ENCODE assay signal across 27 mouse cellular contexts in genomic region chr13:96702567-96703278, GRCm38 (mm10). TPM values are rescaled to one million over a fixed set of nuclear protein-coding genes. Genes with fewer than 3 reads are reported as not detected.
DNase-seq lines count a peak whose midpoint lies in the region; ATAC-seq and TF ChIP-seq lines count a peak whose summit lies in the region.
"Had no signal": no experiment of that assay in that cellular context is flagged by ENCODE, and none has a peak within 500 bp of the region (broad histone marks: within the 10 kb centered on the region; RNA-seq: fewer than 3 reads in every experiment).

No protein-coding gene starts in this region.

- TF ChIP-seq CTCF in lung, adult 2 months (IDR thresholded peaks at IDR 0.05; ENCODE audit: insufficient read depth, low read length), result no peak
- no peak for TF ChIP-seq CTCF in lung, postnatal 0 days (IDR thresholded peaks at IDR 0.05)
- no peak for TF ChIP-seq CTCF in forebrain, postnatal 0 days (IDR thresholded peaks at IDR 0.05; ENCODE audit: low read depth)

- H3K27me3 ChIP-seq in lung, postnatal 0 days (replicated peaks; ENCODE audit: insufficient read depth, low read length), result no peaks in the 10 kb centered on the region
- no peaks in the 10 kb centered on the region for H3K27me3 ChIP-seq in forebrain, postnatal 0 days (ENCODE audit: insufficient read depth, low read length)
- H3K27me3 ChIP-seq: CH12.LX; embryonic facial prominence, embryonic 15.5 days; forebrain, embryonic 15.5 days; heart, embryonic 15.5 days; hindbrain, embryonic 13.5 days had no signal

- peak; percentile 86 for ATAC-seq in lung, postnatal 0 days
- ATAC-seq in forebrain, postnatal 0 days, result no peak
- ATAC-seq: forebrain, embryonic 15.5 days; hindbrain, postnatal 0 days had no signal

- TF ChIP-seq POLR2A in lung, adult 2 months (IDR thresholded peaks at IDR 0.05; ENCODE audit: borderline replicate concordance, extremely low read depth, low read depth, low read length), result no peak

- peak; percentile 8 for DNase-seq in lung, adult 2 months
- no peak for DNase-seq in lung, postnatal 14 days
- DNase-seq in R1 (ENCODE audit: low read depth, low spot score), result peak; percentile 28
- peak; percentile 55 for DNase-seq in lung, postnatal 0 days (ENCODE audit: low spot score)
- peak; percentile 15 for DNase-seq in yolk sac, embryonic 10.5 days (ENCODE audit: low spot score)
- DNase-seq in spleen, adult 18-20 months, result no peak
- no peak for DNase-seq in forebrain, postnatal 0 days
- DNase-seq: adrenal gland, postnatal 14 days; cerebellum, adult 11-12 months; cerebellum, adult 9-11 months; cerebellum, postnatal 36 days; gastrocnemius, postnatal 14 days; heart, adult 2 months; heart, postnatal 14 days had no signal

- TF ChIP-seq EP300 in lung, postnatal 0 days (IDR thresholded peaks at IDR 0.05), result no peak

- H3K4me2 ChIP-seq in lung, postnatal 0 days (replicated peaks; ENCODE audit: low read depth, low read length), result no peak overlapping the region
- H3K4me2 ChIP-seq in forebrain, postnatal 0 days (ENCODE audit: low read depth), result no peak overlapping the region
- H3K4me2 ChIP-seq: embryonic facial prominence, embryonic 15.5 days; forebrain, embryonic 15.5 days; heart, embryonic 11.5 days; heart, embryonic 15.5 days; hindbrain, embryonic 13.5 days had no signal

- no peaks in the 10 kb centered on the region for H3K9me3 ChIP-seq in lung, postnatal 0 days (ENCODE audit: low read length)
- H3K9me3 ChIP-seq in forebrain, postnatal 0 days (ENCODE audit: low read length), result no peaks in the 10 kb centered on the region
- H3K9me3 ChIP-seq: embryonic facial prominence, embryonic 15.5 days; forebrain, embryonic 10.5 days; forebrain, embryonic 15.5 days; heart, embryonic 15.5 days; hindbrain, embryonic 13.5 days had no signal

- WGBS in lung, adult 2 months, result 57% methylated on average over 9 of the region's 9 CpGs
- 47% methylated on average over 9 of the region's 9 CpGs for WGBS in lung, postnatal 0 days
- WGBS in forebrain, postnatal 0 days, result 79% methylated on average over 9 of the region's 9 CpGs

- H3K4me1 ChIP-seq in lung, adult 2 months (ENCODE audit: control insufficient read depth, insufficient read depth, low read length), result peaks cover 5% of the 10 kb centered on the region; the same call in 1 of the 2 replicates
- H3K4me1 ChIP-seq in lung, postnatal 0 days (ENCODE audit: insufficient read depth, low read depth, low read length), result no peaks in the 10 kb centered on the region
- H3K4me1 ChIP-seq in forebrain, postnatal 0 days (ENCODE audit: insufficient read depth), result no peaks in the 10 kb centered on the region
- H3K4me1 ChIP-seq: embryonic facial prominence, embryonic 15.5 days; forebrain, embryonic 10.5 days; forebrain, embryonic 15.5 days; heart, embryonic 15.5 days; hindbrain, embryonic 13.5 days had no signal

- no peaks in the 10 kb centered on the region for H3K36me3 ChIP-seq in lung, postnatal 0 days (ENCODE audit: insufficient read depth, low read length)
- no peaks in the 10 kb centered on the region for H3K36me3 ChIP-seq in forebrain, postnatal 0 days (ENCODE audit: insufficient read depth)
- H3K36me3 ChIP-seq: embryonic facial prominence, embryonic 15.5 days; forebrain, embryonic 10.5 days; forebrain, embryonic 15.5 days; heart, embryonic 15.5 days; hindbrain, embryonic 13.5 days had no signal

- H3K27ac ChIP-seq in lung, postnatal 0 days (ENCODE audit: low read length), result no peak overlapping the region
- no peak overlapping the region for H3K27ac ChIP-seq in forebrain, postnatal 0 days (ENCODE audit: low read depth, low read length)
- H3K27ac ChIP-seq: embryonic facial prominence, embryonic 15.5 days; forebrain, embryonic 10.5 days; forebrain, embryonic 15.5 days; heart, adult 2 months; heart, embryonic 15.5 days; hindbrain, embryonic 13.5 days; hindbrain, postnatal 0 days had no signal

- H3K9ac ChIP-seq in lung, postnatal 0 days (replicated peaks; ENCODE audit: low read depth), result no peak overlapping the region
- H3K9ac ChIP-seq in forebrain, postnatal 0 days, result no peak overlapping the region
- H3K9ac ChIP-seq: embryonic facial prominence, embryonic 15.5 days; forebrain, embryonic 15.5 days; heart, embryonic 15.5 days; hindbrain, embryonic 13.5 days had no signal

- peak overlapping the region; percentile 29 for H3K4me3 ChIP-seq in lung, adult 2 months (replicated peaks; ENCODE audit: extremely low read depth, low read depth, low read length)
- no peak overlapping the region for H3K4me3 ChIP-seq in lung, postnatal 0 days (ENCODE audit: low read depth, low read length)
- no peak overlapping the region for H3K4me3 ChIP-seq in forebrain, postnatal 0 days (ENCODE audit: low read depth, low read length)
- H3K4me3 ChIP-seq: embryonic facial prominence, embryonic 15.5 days; erythroblast, embryonic 14.5 days; forebrain, embryonic 10.5 days; forebrain, embryonic 15.5 days; heart, adult 2 months; heart, embryonic 15.5 days; hindbrain, embryonic 13.5 days had no signal

RNA-seq across cellular contexts. Expression of gene Hmgcr, which starts 32.0 kb away (rescaled TPM):
- polyA plus RNA-seq in lung, adult 2 months (2012; rRNA removed), result 13.6 and 18.2 TPM in 2 replicates
- polyA plus RNA-seq in lung, postnatal 0 days (2015; fragmentation: Nextera tagmentation; extraction: Ambion mirVana), result 32.6 and 37.0 TPM in 2 replicates
- 230 and 249 TPM in 2 replicates for total RNA-seq in forebrain, postnatal 0 days (2014; rRNA removed)
- polyA plus RNA-seq in forebrain, postnatal 0 days (2015; fragmentation: Nextera tagmentation; extraction: Ambion mirVana), result 142 and 175 TPM in 2 replicates

RNA-seq across cellular contexts. Expression of gene Ankrd31, which starts 45.3 kb away (rescaled TPM):
- polyA plus RNA-seq in lung, adult 2 months (2012; rRNA removed), result not detected in 2 replicates
- not detected in 2 replicates for polyA plus RNA-seq in lung, postnatal 0 days (2015; fragmentation: Nextera tagmentation; extraction: Ambion mirVana)
- total RNA-seq in forebrain, postnatal 0 days (2014; rRNA removed), result not detected in 2 replicates
- polyA plus RNA-seq in forebrain, postnatal 0 days (2015; fragmentation: Nextera tagmentation; extraction: Ambion mirVana), result 0.04 and 0.06 TPM in 2 replicates
- total RNA-seq: adrenal gland, postnatal 14 days; CH12.LX; gastrocnemius, adult 18-20 months; gastrocnemius, postnatal 14 days; heart, adult 2 months; heart, postnatal 14 days; hematopoietic stem cell, adult 5-6 weeks had no signal
- polyA plus RNA-seq: embryonic facial prominence, embryonic 11.5 days; embryonic facial prominence, embryonic 15.5 days; forebrain, embryonic 10.5 days; forebrain, embryonic 15.5 days; gonadal fat pad, adult 2 months; heart, adult 2 months; heart, embryonic 11.5 days; heart, embryonic 15.5 days; hindbrain, embryonic 13.5 days; hindbrain, postnatal 0 days had no signal

Comparison
In these comparisons a context has a peak if more than half of its experiments do, and no peak if none do; other contexts are left out.
1. DNase-seq: peak in lung, adult 2 months (single experiment), R1 (single experiment), lung, postnatal 0 days (single experiment) and yolk sac, embryonic 10.5 days (single experiment); none in lung, postnatal 14 days (single experiment), spleen, adult 18-20 months (0 of 2) and forebrain, postnatal 0 days (single experiment).